Mouse (Mus musculus) myocyte (in vitro differentiated cells): ENCODE data around the gene Cracr2b.

ENCODE experiments used
- E2F4 ChIP-seq: IDR thresholded peaks from one replicate; pipeline ENCODE4 v1.6.1; 2011; ENCODE audit warnings: mild to moderate bottlenecking, control low read depth, moderate library complexity; ENCODE audit not compliant: insufficient read depth
- MAX ChIP-seq: IDR thresholded peaks from one replicate; pipeline ENCODE4 v1.6.1; 2011; ENCODE audit warnings: low read depth, mild to moderate bottlenecking, control low read depth
- MYOG ChIP-seq, 3 experiments: IDR thresholded peaks; one replicate each; pipeline ENCODE4 v1.6.1; 2011; ENCODE audit warnings: control low read depth in 2 of 3, low read depth in 2 of 3, mild to moderate bottlenecking in 2 of 3; ENCODE audit not compliant: insufficient read length in 2 of 3, control insufficient read depth in 1 of 3, insufficient read depth in 1 of 3
- POLR2A ChIP-seq: IDR thresholded peaks from one replicate; pipeline ENCODE4 v1.6.1; 2011; ENCODE audit warnings: low read depth, mild to moderate bottlenecking, control low read depth, moderate library complexity; ENCODE audit not compliant: insufficient read length
- POLR2AphosphoS2 ChIP-seq: IDR thresholded peaks from one replicate; pipeline ENCODE4 v1.6.1; 2011; ENCODE audit warnings: low read depth, control low read depth; ENCODE audit not compliant: insufficient read length
- REST ChIP-seq: IDR thresholded peaks from one replicate; pipeline ENCODE4 v1.6.1; 2011; ENCODE audit warnings: mild to moderate bottlenecking, control low read depth, moderate library complexity; ENCODE audit not compliant: insufficient read depth, insufficient read length
- TCF12 ChIP-seq: IDR thresholded peaks from one replicate; pipeline ENCODE4 v1.6.1; 2011; ENCODE audit warnings: mild to moderate bottlenecking, control low read depth; ENCODE audit not compliant: poor library complexity, insufficient read depth, severe bottlenecking

DNA sequence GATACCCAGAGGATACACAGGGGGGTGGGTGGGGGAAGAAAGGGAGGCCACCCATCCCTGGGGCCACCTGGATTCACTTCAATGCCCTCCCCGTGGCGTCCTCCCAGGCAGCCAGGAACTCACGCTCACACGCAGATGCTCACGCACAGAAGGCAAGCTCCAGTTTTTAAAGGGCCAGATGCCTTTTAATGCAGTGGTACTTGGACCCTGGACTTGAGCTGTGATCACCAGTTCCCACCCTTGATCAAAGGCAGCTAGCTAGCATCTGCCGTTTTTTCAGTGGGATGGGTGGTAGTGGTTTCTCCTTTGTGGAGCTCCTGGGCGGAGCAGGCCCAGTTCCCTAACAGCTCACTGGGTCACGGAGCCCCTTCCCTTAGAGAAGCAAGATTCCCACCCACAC is 26.4 kb upstream of the Cracr2b start:
- TF ChIP-seq POLR2A (no peak), MAX (no peak), POLR2AphosphoS2 (no peak), E2F4 (no peak), TCF12 (no peak), MYOG (IDR thresholded peaks at IDR 0.05; ENCODE audit: control insufficient read depth in 1 of 3, insufficient read depth in 1 of 3, insufficient read length in 2 of 3, low read depth in 2 of 3) (no peak), REST (no peak)
